Mouse (Mus musculus): ENCODE measurements at regions not wholly inside any gene's neighbourhood (a gene's known extent, or its start where the extent isn't known, plus 50 kb on each side); places are given as distances from the start of the nearest gene placed in this dataset.

DNA sequence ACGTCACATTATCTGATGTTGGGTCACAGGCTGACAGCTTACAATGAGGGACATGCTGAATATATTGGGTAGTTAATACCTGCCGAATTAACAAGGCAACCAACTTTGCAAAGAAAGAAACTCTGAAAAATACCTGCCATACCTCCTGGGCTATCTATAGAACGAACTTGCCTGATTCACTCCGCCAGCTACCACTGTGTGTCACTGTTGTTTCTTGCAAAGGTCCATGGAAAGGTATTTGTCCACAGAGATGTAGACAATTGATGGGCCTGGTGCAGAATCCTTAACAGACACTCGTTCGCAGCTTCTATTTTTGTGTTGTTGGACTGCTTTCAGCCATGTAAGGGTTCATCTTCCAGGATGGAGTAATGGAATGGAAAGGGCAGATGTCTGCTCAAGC lies 226.4 kb upstream of the Tmco5 start:
- Histone ChIP-seq H3K9ac (ENCODE audit: low read depth, low read length) (no peak overlapping the region), H3K4me3 (replicated peaks; ENCODE audit: low read depth, low read length) (no peak overlapping the region), H3K27me3 (ENCODE audit: insufficient read depth, low read length) (no peaks in the 10 kb centered on the region), H3K27ac (no peak overlapping the region), H3K4me1 (replicated peaks; ENCODE audit: insufficient read depth, low read length) (no peaks in the 10 kb centered on the region), H3K9me3 (replicated peaks; ENCODE audit: low read length) (no peaks in the 10 kb centered on the region), H3K4me2 (ENCODE audit: low read length) (no peak overlapping the region), H3K36me3 (ENCODE audit: insufficient read depth, low read length) (no peaks in the 10 kb centered on the region)
- TF ChIP-seq CTCF (IDR thresholded peaks at IDR 0.05; ENCODE audit: low read depth): peak; percentile 54
- no peak for ATAC-seq (replicated peaks; ENCODE audit: low FRiP score, low read depth)
- WGBS: 89% methylated on average over 6 of the region's 6 CpGs
- no peak for DNase-seq (ENCODE audit: low spot score)

DNA sequence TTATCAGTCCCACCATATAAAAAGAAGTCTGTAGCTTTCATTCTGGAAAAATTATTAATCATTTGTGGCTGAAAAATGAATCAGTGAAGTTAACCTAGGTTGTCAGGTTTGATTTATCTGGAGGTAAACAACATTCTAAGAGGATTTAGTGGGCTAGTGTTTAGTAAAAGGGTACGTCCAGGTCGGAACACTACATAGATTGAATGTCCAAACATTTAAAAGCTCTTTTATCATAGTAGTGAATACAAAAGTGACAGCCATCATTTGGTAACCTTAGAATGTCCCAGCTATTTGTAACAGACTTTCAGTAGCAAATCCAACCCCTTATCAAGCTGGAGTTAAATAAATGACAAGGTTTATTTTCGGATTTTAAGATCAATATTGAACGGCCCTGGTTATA lies 192.7 kb upstream of the Tmco5 start:
- Histone ChIP-seq H3K27ac (no peak overlapping the region), H3K4me2 (ENCODE audit: low read length) (no peak overlapping the region), H3K4me3 (replicated peaks; ENCODE audit: low read depth, low read length) (no peak overlapping the region), H3K4me1 (replicated peaks; ENCODE audit: insufficient read depth, low read length) (no peaks in the 10 kb centered on the region), H3K9me3 (replicated peaks; ENCODE audit: low read length) (no peaks in the 10 kb centered on the region), H3K27me3 (ENCODE audit: insufficient read depth, low read length) (no peaks in the 10 kb centered on the region), H3K36me3 (ENCODE audit: insufficient read depth, low read length) (no peaks in the 10 kb centered on the region), H3K9ac (ENCODE audit: low read depth, low read length) (no peak overlapping the region)
- WGBS: 66% methylated on average over 4 of the region's 4 CpGs
- ATAC-seq (replicated peaks; ENCODE audit: low FRiP score, low read depth): no peak
- no peak for TF ChIP-seq CTCF (IDR thresholded peaks at IDR 0.05; ENCODE audit: low read depth)
- DNase-seq (ENCODE audit: low spot score): no peak

DNA sequence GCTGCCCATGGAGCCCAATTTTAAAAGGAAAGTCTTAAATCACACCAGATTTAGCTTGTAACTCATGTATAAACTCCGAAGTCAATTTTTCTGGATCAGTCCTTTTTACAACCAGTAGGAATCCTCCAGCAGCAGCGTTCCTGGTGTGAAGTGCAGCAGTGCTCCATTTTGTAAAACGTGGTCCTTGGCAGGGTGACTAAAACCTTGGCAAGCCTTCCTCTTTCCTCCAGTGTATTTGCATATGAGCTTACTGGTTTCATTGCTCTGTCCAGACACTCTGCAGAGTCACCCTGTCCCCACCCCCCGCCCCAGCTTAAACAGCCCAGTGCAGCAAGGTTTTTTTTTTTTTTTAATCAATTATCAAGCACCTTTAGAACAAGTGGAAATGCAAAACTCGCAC lies 180.9 kb upstream of the Tmco5 start:
- H3K4me2 ChIP-seq (ENCODE audit: low read length): no peak overlapping the region
- no peak for TF ChIP-seq CTCF (IDR thresholded peaks at IDR 0.05; ENCODE audit: low read depth)
- DNase-seq (ENCODE audit: low spot score): no peak
- no peak overlapping the region for H3K4me3 ChIP-seq (replicated peaks; ENCODE audit: low read depth, low read length)
- no peak overlapping the region for H3K9ac ChIP-seq (ENCODE audit: low read depth, low read length)
- H3K4me1 ChIP-seq (replicated peaks; ENCODE audit: insufficient read depth, low read length): no peaks in the 10 kb centered on the region
- H3K36me3 ChIP-seq (ENCODE audit: insufficient read depth, low read length): no peaks in the 10 kb centered on the region
- H3K9me3 ChIP-seq (replicated peaks; ENCODE audit: low read length): no peaks in the 10 kb centered on the region
- WGBS: 58% methylated on average over 5 of the region's 5 CpGs
- no peak overlapping the region for H3K27ac ChIP-seq
- no peak for ATAC-seq (replicated peaks; ENCODE audit: low FRiP score, low read depth)
- H3K27me3 ChIP-seq (ENCODE audit: insufficient read depth, low read length): no peaks in the 10 kb centered on the region

DNA sequence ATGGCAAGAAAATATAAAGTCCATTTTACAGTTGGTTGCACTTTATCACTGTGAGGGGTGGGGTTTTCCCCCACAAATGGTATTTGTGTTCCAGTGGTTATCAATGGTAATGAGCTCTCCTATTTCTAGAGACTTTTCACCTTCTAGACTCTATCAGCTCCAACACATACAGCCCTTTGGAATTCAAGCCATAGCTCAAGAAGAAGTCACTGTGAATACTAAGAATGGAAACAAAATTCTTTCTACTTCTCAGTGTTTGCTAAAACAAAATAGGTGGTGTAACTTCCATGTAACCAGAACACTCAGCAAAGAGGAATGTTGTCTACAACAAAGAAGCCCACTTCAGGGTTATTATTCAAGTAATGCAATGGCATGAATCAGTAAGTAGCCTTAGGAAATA lies 173.8 kb upstream of the Tmco5 start:
- Histone ChIP-seq H3K27me3 (ENCODE audit: insufficient read depth, low read length) (no peaks in the 10 kb centered on the region), H3K9ac (ENCODE audit: low read depth, low read length) (no peak overlapping the region), H3K9me3 (replicated peaks; ENCODE audit: low read length) (no peaks in the 10 kb centered on the region), H3K27ac (no peak overlapping the region), H3K4me1 (replicated peaks; ENCODE audit: insufficient read depth, low read length) (no peaks in the 10 kb centered on the region), H3K4me3 (replicated peaks; ENCODE audit: low read depth, low read length) (no peak overlapping the region), H3K4me2 (ENCODE audit: low read length) (no peak overlapping the region), H3K36me3 (ENCODE audit: insufficient read depth, low read length) (no peaks in the 10 kb centered on the region)
- TF ChIP-seq CTCF (IDR thresholded peaks at IDR 0.05; ENCODE audit: low read depth): no peak
- DNase-seq (ENCODE audit: low spot score): no peak
- ATAC-seq (replicated peaks; ENCODE audit: low FRiP score, low read depth): no peak

DNA sequence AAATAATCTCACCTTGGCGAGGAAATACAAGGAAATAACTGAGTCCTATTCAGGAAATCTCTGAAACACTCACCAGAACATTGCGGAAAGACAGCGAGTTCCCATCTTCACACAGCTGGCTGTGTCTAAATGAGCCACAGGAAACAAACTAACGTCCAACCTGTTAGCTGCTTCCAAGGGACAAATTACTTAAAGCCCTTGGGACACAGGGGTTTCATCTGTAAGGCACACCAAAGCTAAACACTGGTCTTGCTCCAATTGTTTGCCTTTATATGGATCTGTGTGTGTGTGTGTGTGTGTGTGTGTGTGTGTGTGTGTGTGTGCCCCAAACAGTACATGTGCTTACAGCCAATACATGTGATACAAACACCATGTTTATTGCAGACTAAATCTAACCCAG lies 168.9 kb upstream of the Tmco5 start:
- ATAC-seq (replicated peaks; ENCODE audit: low FRiP score, low read depth) (no peak), DNase-seq (ENCODE audit: low spot score) (peak; percentile 18)
- H3K4me3 ChIP-seq (replicated peaks; ENCODE audit: low read depth, low read length): no peak overlapping the region
- H3K27ac ChIP-seq: no peak overlapping the region
- H3K36me3 ChIP-seq (ENCODE audit: insufficient read depth, low read length): no peaks in the 10 kb centered on the region
- no peak overlapping the region for H3K4me2 ChIP-seq (ENCODE audit: low read length)
- TF ChIP-seq CTCF (IDR thresholded peaks at IDR 0.05; ENCODE audit: low read depth): no peak
- 64% methylated on average over 4 of the region's 4 CpGs for WGBS
- H3K4me1 ChIP-seq (replicated peaks; ENCODE audit: insufficient read depth, low read length): no peaks in the 10 kb centered on the region
- H3K27me3 ChIP-seq (ENCODE audit: insufficient read depth, low read length): no peaks in the 10 kb centered on the region
- no peak overlapping the region for H3K9ac ChIP-seq (ENCODE audit: low read depth, low read length)
- H3K9me3 ChIP-seq (replicated peaks; ENCODE audit: low read length): no peaks in the 10 kb centered on the region

DNA sequence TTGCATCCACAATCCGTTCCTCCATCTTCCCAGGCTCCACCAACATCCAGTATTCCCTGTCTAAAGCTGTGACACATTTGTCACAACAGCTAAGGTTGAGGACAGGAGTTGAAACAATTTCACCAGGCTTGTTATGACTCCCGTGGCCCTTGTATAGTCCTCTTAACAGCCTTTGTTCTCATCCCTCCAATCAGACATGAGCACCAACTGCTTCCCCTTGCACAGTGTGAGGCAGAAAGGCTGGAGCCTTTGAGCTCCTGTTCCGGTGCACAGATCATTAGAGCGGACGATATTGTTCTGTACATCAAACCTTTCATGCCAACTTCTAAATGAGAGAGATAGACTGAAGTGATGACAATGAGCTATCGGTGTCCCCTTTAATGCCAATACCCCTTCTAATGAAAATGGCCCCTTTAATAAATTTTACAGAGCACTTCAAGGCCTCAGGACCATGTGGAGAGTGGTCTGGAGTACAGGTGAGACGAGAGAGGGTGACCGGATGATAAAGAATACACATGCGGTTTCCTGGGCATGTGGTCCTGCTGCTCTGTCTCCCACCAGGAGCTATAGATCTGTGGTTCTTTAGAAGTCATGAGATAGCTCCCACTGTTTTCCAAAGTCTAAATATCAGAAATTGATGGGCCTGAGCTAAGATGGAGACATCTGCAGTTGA lies 161.8 kb upstream of the Tmco5 start:
- H3K9me3 ChIP-seq (replicated peaks; ENCODE audit: low read length): no peaks in the 10 kb centered on the region
- TF ChIP-seq CTCF (IDR thresholded peaks at IDR 0.05; ENCODE audit: low read depth): no peak
- H3K27me3 ChIP-seq (ENCODE audit: insufficient read depth, low read length): no peaks in the 10 kb centered on the region
- no peak for DNase-seq (ENCODE audit: low spot score)
- no peaks in the 10 kb centered on the region for H3K36me3 ChIP-seq (ENCODE audit: insufficient read depth, low read length)
- 77% methylated on average over 9 of the region's 9 CpGs for WGBS
- no peak overlapping the region for H3K4me3 ChIP-seq (replicated peaks; ENCODE audit: low read depth, low read length)
- no peak for ATAC-seq (replicated peaks; ENCODE audit: low FRiP score, low read depth)
- no peak overlapping the region for H3K9ac ChIP-seq (ENCODE audit: low read depth, low read length)
- H3K27ac ChIP-seq: no peak overlapping the region
- no peaks in the 10 kb centered on the region for H3K4me1 ChIP-seq (replicated peaks; ENCODE audit: insufficient read depth, low read length)
- no peak overlapping the region for H3K4me2 ChIP-seq (ENCODE audit: low read length)

DNA sequence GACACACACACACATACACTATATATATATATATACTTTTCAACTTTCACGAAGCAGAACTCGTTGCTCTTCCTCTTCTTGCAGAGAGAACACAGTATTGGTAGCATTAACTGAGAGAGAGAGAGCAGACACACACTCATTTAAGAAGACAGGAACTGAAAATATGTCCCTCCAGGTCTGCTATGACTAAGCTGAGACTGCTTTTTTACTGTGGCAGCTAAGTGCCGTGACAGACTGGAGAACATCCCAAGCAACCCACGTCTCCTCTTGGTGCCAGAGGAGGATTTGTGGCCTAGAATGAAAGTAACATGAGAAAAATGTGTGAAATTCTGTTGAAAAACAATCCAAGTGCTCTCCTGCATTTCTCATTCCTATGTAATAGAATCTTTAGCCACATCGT lies 159.9 kb upstream of the Tmco5 start:
- WGBS: 78% methylated on average over 5 of the region's 5 CpGs
- TF ChIP-seq CTCF (IDR thresholded peaks at IDR 0.05; ENCODE audit: low read depth): no peak
- Histone ChIP-seq H3K9me3 (replicated peaks; ENCODE audit: low read length) (no peaks in the 10 kb centered on the region), H3K4me2 (ENCODE audit: low read length) (no peak overlapping the region), H3K9ac (ENCODE audit: low read depth, low read length) (no peak overlapping the region), H3K4me1 (replicated peaks; ENCODE audit: insufficient read depth, low read length) (no peaks in the 10 kb centered on the region), H3K36me3 (ENCODE audit: insufficient read depth, low read length) (no peaks in the 10 kb centered on the region), H3K27me3 (ENCODE audit: insufficient read depth, low read length) (no peaks in the 10 kb centered on the region), H3K27ac (no peak overlapping the region), H3K4me3 (replicated peaks; ENCODE audit: low read depth, low read length) (no peak overlapping the region)
- DNase-seq (ENCODE audit: low spot score) (no peak), ATAC-seq (replicated peaks; ENCODE audit: low FRiP score, low read depth) (no peak)

Measured in kidney, postnatal 0 days (tissue).